Mouse (Mus musculus) small intestine, adult 2 months (tissue): ENCODE results near the gene Chst8.

Experiments used
- CTCF ChIP-seq: fragments of 200-500 bp; IDR thresholded peaks from 2 replicates; pipeline ENCODE4 v1.5.1; 2012; ENCODE audit warnings: low read depth, mild to moderate bottlenecking, control low read depth, inconsistent platforms, low read length, moderate library complexity, mixed read lengths; ENCODE audit not compliant: insufficient replicate concordance, insufficient read length; ENCODE audit errors: extremely low read depth
- POLR2A ChIP-seq: fragments of 200-500 bp; IDR thresholded peaks from 2 replicates; pipeline ENCODE4 v1.6.1; 2012; ENCODE audit warnings: low read depth, mild to moderate bottlenecking, control low read depth, inconsistent platforms, low read length, moderate library complexity

DNA sequence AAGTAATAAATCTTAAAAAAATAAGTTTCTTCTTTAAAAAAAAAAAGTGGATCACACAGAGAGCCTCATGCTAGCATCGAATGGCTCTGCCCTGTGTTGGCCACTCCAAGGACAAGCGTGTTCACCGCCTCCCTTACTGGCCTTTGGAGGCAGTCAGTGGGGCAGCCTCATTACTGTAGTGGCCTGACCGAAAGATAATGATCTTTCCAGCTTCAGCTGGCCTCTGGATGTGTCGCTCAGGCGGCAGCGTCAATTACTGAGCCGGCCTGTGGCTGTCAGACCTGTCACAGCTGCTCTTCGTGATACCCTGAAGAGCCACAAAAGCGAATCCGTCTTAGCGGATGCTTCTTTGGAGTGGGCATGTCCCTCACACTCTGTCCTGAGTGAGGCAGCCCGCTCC is 122.4 kb downstream of the Chst8 start:
- TF ChIP-seq CTCF (no peak), POLR2A (no peak)
